Mouse (Mus musculus) lung, adult 2 months (tissue): ENCODE data around the gene Ankmy1.

Experiments used
- CTCF ChIP-seq: fragments of 200-500 bp; IDR thresholded peaks from 2 replicates; pipeline ENCODE4 v1.5.1; 2011; ENCODE audit warnings: mild to moderate bottlenecking, low read length, control low read depth; ENCODE audit not compliant: insufficient read depth
- POLR2A ChIP-seq: fragments of 200-500 bp; IDR thresholded peaks from 2 replicates; pipeline ENCODE4 v1.6.1; 2011; ENCODE audit warnings: low read depth, mild to moderate bottlenecking, control low read depth, low read length, borderline replicate concordance; ENCODE audit errors: extremely low read depth

DNA sequence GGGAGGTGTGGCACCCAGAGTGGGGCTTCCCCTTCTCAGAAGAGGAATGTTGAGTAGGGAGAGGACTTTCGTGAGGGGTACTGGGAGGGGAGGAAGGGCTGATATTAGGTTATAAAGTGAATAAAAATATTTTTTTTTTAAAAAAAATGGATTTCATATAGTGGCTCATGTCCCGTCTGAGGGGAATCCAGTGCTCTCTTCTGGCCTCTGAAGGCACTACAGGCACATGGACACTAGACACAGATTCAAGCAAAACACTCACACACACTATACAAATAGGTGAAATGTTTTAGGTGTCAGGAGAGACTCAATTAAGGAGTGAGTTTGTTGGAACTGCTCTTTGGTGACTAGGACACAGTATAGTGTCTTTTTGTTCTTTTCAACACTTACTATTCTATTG lies 33.3 kb upstream of the Ankmy1 start:
- TF ChIP-seq POLR2A: no peak
- TF ChIP-seq CTCF: no peak
